Mouse (Mus musculus) spleen, adult 2 months (tissue): ENCODE results near the gene Mtmr10. TPM values are rescaled to one million over a fixed set of nuclear protein-coding genes. Genes with fewer than 3 reads are reported as not detected.
A peak's percentile ranks its signal among the peaks of the same experiment; 100 is the strongest.

ENCODE experiments used
- DNase-seq, 2 experiments: peaks; one replicate each; pipeline versions ENCODE4 v3.0.0 to v3.0.0-alpha.2; 2012 to 2021; ENCODE audit warnings: low spot score in 2 of 2, low read depth in 1 of 2
- H3K27ac ChIP-seq: fragments of 200-500 bp; 2 replicates; pipeline ENCODE4 v1.5.1; 2012; ENCODE audit warnings: low read length, inconsistent platforms; ENCODE audit not compliant: insufficient read depth
- H3K27me3 ChIP-seq: fragments of 200-500 bp; 2 replicates; pipeline ENCODE4 v1.6.1; 2012; ENCODE audit warnings: mild to moderate bottlenecking, moderate library complexity, low read length, inconsistent platforms; ENCODE audit not compliant: control insufficient read depth, insufficient read depth
- H3K36me3 ChIP-seq: fragments of 200-500 bp; 2 replicates; pipeline ENCODE4 v1.6.1; 2012; ENCODE audit warnings: mild to moderate bottlenecking, low read length, inconsistent platforms; ENCODE audit not compliant: control insufficient read depth, insufficient read depth
- H3K4me1 ChIP-seq: fragments of 200-500 bp; 2 replicates; pipeline ENCODE4 v1.6.1; 2011; ENCODE audit warnings: inconsistent platforms; ENCODE audit not compliant: control insufficient read depth, insufficient read depth, insufficient read length
- H3K4me3 ChIP-seq: fragments of 200-500 bp; 2 replicates; pipeline ENCODE4 v1.5.1; 2011; ENCODE audit warnings: mild to moderate bottlenecking, inconsistent platforms; ENCODE audit not compliant: insufficient read depth, insufficient read length; ENCODE audit errors: extremely low read depth
- CTCF ChIP-seq: fragments of 200-500 bp; IDR thresholded peaks from 2 replicates; pipeline ENCODE4 v1.5.1; 2011; ENCODE audit warnings: mild to moderate bottlenecking, inconsistent platforms; ENCODE audit not compliant: insufficient read depth, insufficient read length, insufficient replicate concordance; ENCODE audit errors: extremely low read depth
- POLR2A ChIP-seq: fragments of 200-500 bp; IDR thresholded peaks from 2 replicates; pipeline ENCODE4 v1.6.1; 2011; ENCODE audit warnings: low read depth, low read length, inconsistent platforms
- WGBS: fragments of 180-500 bp; shearing (Covaris S2); methylation state at CpG from one replicate; pipeline ENCODE4 v1.1.7; 2018; 5-methylcytosine and 5-hydroxymethylcytosine counted together
- polyA plus RNA-seq: library from polyadenylated mRNA; depleted of rRNA; stranded (reverse); fragments of >200 nt; gene quantifications from 2 replicates; pipeline ENCODE4 v1.2.3, GENCODE M21; 2012; rRNA removed

Mtmr10 gene
- polyA plus RNA-seq: 1.7 and 1.9 TPM in 2 replicates

DNA sequence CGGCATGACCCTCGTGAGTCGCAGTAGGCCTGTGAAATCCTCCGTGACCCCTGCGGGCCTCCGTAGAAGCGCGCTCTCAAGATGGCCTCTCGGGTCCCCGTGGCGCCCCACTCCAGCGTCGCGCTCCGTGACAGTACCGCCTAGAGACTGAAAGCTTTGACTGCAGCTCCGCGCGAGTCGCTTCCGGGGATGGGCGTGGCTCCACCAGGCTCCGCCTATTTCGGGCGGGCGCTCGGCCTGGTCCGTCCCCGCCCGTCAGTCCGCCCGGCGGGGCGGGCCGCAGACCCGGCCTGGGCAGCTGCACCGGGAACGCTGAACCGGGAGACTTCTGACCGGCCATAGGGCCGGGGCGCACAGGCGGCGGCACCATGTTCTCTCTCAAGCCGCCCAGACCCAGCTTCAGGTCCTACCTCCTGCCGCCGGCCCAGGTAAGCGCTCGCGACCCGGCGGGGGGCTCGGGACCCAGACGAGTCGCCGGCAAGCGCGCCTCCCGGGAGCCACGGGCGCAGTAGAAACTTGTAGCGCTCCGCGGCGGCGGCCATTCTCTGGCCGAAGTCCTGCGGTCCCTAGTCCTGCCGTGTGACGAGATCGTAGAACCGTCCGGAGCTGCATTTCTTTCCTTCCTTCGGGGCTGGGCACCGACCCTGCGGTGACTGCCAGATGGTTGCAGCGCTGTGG, at the start of gene Mtmr10:
Mtmr10 (plus strand) TSS at position 240 of the 678 bp plus-strand sequence.
- peak; percentile 91 to 96 for DNase-seq
- Histone ChIP-seq H3K4me3 (peak within 1 kb of the TSS; percentile 79), H3K4me1 (no peaks in the 10 kb centered on the region), H3K27ac (peak within 1 kb of the TSS; percentile 62), H3K36me3 (no peaks in the 10 kb centered on the region), H3K27me3 (no peaks in the 10 kb centered on the region)
- WGBS: under 1% methylated on average over 67 of the region's 77 CpGs
- TF ChIP-seq CTCF (0 out of 2 replicates have a peak, but pooled peaks have one; percentile 14), POLR2A (peak; percentile 26)

DNA sequence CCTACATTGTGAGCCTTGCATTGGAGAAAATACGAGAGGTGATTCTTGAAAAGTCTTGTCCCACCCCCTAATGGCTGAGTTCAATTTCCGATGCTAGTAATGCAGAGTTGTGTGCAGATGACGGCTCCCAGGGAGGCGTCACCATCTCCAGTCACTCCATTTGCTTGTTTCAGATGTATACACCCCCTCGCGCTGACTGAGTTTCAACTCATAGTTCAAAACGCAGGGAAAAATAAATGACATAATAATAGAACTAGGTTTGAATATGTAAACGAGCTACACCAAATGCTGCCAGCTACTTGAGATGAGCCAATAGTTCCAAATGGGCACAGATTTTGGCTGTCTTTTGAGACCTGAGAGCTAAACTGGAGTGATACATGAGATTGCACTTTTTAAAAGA, 49.7 kb upstream of the Mtmr10 start:
- Histone ChIP-seq H3K4me3 (no peak overlapping the region), H3K27me3 (no peaks in the 10 kb centered on the region), H3K36me3 (no peaks in the 10 kb centered on the region), H3K27ac (no peak overlapping the region), H3K4me1 (no peaks in the 10 kb centered on the region)
- WGBS: 93% methylated on average over 8 of the region's 8 CpGs
- DNase-seq: no peak
- TF ChIP-seq POLR2A (no peak), CTCF (no peak)

DNA sequence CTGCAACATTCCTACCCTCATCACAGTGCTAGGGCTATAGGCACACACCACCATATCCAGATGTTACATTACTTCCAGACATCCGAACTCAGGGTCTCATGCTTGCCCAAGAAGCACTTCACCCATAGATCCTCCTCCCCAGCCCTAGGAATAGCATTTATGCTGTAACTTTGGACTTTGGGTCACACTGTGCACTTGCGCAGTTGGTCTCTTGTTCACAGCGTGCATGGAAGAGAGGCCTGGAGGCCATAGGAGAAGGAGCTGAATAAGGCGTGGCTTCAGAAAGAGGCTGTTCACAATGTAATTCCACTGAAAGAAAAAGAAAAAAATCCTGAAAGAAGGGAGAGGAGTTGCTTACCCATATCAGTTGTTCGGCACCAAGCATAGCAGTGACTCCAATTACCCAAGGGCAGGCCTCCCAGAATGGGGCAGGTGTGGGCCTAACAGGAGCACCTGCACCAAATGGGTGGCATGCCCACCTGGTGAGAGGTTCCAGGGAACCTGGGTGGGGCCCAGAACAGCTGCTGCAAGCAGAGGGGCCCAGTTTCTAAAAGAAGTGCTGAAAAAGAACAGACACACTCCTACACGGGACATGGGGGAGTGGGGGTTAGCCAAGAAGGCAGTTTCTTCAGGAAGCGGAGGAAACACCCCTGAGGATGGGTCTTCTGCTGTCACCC, 48.9 kb upstream of the Mtmr10 start:
- Histone ChIP-seq H3K27ac (no peak overlapping the region), H3K4me1 (no peaks in the 10 kb centered on the region), H3K36me3 (no peaks in the 10 kb centered on the region), H3K4me3 (no peak overlapping the region), H3K27me3 (no peaks in the 10 kb centered on the region)
- TF ChIP-seq POLR2A (no peak), CTCF (no peak)
- WGBS: 87% methylated on average over 7 of the region's 7 CpGs
- no peak for DNase-seq

DNA sequence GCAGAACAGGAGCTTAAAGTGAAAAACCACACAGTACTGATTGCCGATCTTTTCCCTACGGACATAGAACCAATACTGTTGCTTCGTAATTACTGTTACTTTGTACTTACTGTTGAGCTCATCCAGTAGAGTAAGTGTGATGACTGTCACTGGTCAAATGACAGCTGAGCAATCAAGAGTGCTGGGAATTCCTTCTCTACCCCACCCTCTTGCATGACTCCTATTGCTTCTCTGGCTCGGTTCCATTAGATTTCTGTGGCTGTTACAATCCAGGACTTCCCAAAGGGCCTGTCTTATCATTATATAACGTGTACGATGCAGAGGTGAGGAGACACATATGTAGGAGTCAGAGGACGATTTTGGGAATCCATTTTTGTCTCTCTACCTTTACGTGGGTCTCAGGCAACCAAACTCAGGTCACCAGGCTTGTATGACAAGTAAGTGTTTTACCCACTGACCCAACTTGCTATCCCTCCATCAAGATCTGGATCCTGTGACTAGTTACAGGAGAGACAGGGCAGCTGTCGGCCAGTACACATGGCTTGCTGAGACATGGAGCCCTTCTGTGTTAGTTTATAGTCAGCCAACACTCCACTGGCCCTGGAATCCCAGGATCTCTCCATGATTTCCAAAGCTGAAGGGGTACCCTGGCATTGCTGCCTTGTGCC, 48.2 kb upstream of the Mtmr10 start:
- no peak for TF ChIP-seq POLR2A
- TF ChIP-seq CTCF: no peak
- Histone ChIP-seq H3K27me3 (no peaks in the 10 kb centered on the region), H3K4me3 (no peak overlapping the region), H3K4me1 (no peaks in the 10 kb centered on the region), H3K36me3 (no peaks in the 10 kb centered on the region), H3K27ac (no peak overlapping the region)
- no peak for DNase-seq
- 85% methylated on average over 9 of the region's 9 CpGs for WGBS

DNA sequence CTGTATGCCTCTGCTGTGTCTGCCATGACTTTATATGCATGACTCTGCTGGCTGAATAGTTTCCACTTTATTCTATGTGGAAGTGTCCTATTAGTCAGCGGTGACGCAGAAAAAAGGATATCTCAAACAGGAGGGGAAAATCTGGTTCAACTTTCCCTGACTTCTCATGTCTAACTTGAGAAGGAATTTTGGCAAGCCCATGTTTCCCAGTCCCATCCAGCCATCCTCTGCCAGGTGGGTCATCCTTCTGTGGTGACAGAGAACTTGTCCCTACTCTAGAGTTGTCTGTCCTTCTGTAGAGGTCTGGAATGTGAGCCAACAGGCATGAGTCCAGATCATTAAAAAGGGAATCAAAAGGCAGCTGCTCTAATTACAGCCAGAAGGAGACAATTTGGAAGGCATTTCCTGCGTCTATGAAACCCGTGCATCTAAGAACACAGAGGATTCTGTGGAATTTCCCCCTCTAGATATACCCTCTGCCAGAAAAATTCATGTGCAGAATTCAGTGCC, 47.6 kb upstream of the Mtmr10 start:
- no peak for DNase-seq
- Histone ChIP-seq H3K27ac (no peak overlapping the region), H3K4me3 (no peak overlapping the region), H3K4me1 (no peaks in the 10 kb centered on the region), H3K36me3 (no peaks in the 10 kb centered on the region), H3K27me3 (no peaks in the 10 kb centered on the region)
- no peak for TF ChIP-seq CTCF
- no peak for TF ChIP-seq POLR2A
- WGBS: 83% methylated on average over 4 of the region's 4 CpGs

DNA sequence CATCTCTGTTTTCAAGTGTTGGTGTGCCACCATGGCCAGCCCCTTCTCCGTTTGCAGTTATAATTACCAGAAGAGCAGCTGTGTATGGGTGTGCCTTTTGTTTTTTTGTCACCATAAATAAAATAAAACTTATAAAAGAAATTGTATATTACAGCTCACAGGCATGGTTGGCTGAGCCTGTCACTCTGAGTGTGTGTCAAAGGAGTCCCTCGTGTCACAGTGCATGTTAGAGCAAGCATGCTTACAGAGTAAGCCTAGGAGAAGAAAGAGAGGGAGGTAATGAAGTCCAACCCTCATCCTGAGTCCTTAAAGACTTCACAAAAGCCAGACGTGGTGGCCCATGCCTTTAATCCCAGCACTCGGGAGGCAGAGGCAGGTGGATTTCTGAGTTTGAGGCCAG, 45.0 kb upstream of the Mtmr10 start:
- Histone ChIP-seq H3K27me3 (peaks cover 2% of the 10 kb centered on the region; the same call in 1 of the 2 replicates), H3K4me1 (no peaks in the 10 kb centered on the region), H3K4me3 (no peak overlapping the region), H3K36me3 (no peaks in the 10 kb centered on the region), H3K27ac (no peak overlapping the region)
- WGBS: 80% methylated on average over 4 of the region's 4 CpGs
- no peak for DNase-seq
- TF ChIP-seq POLR2A (no peak), CTCF (no peak)
